Mouse (Mus musculus) induced T-regulatory cell, adult 2 months (primary cell): ENCODE data around the gene Spa17.

Experiments
- DNase-seq: peaks from one replicate; pipeline ENCODE4 v3.0.0-alpha.2; 2012; ENCODE audit warnings: low read depth

The Spa17 gene

DNA sequence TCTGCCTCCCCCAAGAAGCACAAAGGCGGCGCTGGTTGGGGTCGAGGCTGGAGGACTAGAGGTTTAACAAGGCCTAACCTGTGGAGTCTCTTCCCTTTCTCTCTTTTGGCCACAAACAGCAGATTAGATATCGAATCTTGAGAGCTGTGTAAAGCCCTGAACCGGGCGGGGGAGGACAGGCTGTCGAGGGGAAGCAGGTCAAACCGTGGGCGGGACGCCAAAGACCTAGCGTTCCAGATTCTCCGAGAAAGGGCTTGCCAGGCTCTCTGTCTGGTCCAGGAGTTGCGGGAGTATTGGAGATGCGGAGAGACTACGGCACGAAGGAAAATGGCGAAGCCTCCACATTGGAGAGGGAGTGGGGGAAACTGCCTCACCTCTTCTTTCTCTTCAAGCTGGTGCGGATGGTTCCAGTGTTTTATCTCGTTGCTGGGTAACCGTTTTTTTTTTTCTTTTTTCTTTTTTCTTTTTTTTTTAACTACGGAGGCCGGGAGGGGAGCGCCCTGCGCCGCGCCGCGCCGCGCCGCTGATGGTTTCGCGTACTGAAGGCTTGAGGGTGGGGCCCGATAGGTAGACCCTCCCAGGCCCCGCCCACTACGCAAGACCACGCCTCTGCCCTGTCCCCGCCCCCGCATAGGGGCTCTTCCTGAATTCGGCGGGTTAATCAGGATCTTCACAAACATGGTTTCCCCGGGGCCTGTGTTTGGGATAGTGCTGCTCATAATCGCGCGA lies at the start of gene Spa17:
Gene Spa17 (minus strand): TSS at position 541 of the 729 bp plus-strand sequence.
- DNase-seq: peak; percentile 95

DNA sequence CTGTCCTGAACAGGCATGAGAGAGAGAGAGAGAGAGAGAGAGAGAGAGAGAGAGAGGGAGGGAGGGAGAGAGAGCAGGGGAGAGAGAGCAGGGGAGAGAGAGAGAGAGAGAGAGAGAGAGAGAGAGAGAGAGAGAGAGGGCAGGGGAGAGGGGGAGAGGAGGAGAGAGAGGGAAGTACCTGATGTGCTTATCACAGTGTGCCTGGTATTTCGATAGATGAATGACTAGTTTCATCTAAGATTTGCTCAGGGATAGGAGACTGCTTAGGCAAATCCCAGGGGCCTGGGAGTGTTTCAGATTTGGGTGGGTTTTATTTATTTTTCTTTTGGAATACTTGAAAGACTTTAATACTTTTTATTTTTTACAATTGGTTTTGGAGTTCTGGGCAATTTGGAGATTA lies 49.7 kb upstream of the Spa17 start:
- DNase-seq: no peak

DNA sequence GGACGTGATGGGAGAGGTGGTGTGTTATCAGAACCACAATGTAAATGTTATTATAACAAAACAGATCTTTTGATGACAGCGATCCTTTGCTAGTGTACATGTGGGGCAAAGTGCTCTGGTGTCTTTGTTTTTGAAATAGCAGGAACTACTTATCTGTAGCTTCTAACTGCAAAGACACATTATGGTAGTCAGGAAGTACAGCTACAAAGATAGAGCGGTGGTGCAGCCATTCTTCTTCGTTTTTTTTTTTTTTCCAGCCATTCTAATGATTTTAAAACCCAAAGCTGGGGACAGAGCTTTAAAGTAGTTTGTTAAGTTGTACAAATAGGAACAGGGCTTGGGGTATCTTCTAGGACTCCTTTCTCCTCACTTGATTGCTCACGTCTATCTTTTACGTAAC lies 45.9 kb upstream of the Spa17 start:
- DNase-seq: no peak

DNA sequence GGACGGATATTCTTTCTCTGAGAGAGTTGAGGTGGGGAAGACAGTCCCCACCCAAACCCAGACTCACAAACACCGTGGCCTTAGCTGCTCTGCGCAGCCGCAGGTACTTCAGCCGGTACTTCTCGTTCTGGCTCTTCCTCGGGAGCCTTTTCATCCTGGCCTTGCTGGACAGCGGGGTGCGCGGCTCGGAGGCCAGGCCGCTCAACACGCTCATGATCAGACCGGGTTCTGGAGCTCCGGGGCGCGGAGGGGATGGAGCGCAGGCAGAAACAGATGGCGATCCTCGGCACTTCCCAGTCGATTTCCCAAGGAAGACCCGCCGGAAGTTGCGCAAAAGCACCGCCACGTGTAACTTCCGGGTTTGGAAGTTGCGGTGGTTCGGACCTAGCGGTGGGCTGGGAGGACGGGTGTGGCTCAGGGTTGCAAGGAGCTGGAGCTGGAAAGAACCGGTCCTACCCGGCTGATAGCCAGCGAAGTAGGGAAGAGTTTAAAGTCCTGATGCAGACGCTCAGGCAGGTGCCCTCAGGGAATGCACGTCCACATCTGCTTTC lies 43.5 kb upstream of the Spa17 start, which contains the start of gene Tbrg1:
Gene Tbrg1 (minus strand): TSS at position 382 of the 551 bp plus-strand sequence.
- peak; percentile 74 for DNase-seq

DNA sequence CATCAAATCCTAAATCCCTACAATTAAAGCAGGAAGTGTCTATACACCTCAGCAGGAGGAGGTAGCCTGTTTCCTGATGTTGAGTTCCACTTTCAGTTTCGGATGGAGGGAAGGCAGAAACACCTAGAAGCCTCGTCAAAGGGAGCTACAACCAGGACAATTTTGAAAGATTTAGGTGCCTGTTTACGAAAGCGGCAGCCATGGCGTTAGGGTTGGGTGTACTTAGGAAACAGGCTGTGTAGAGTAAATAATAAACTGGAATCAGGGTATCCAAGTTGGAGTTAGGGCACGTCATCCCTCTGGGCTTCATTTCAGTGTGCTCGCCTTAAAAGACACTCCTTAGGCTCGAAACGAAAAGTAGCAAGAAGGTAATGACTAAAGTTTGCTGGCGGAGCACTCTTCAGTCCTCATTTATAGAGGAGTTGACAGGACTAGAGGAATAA lies 42.9 kb upstream of the Spa17 start:
- peak; percentile 89 for DNase-seq

DNA sequence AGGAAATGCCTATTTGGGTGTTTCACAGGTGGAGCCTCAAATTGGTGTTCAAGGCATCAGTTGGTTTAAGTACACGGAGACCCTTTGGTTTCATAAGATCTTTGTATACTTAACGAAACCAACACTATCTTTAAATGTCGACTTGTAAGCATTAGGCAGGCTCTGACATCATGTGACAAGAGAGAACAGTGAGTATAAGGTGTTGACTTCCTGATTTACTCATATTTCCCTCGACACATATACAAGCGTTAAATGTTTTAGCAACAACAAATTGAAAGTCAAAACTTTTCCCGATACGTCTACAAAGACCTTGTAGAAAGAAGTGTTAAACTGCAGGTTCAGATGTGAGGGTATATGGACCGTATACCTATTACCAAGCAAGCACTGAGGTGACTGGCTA lies 42.4 kb upstream of the Spa17 start:
- peak; percentile 74 for DNase-seq

DNA sequence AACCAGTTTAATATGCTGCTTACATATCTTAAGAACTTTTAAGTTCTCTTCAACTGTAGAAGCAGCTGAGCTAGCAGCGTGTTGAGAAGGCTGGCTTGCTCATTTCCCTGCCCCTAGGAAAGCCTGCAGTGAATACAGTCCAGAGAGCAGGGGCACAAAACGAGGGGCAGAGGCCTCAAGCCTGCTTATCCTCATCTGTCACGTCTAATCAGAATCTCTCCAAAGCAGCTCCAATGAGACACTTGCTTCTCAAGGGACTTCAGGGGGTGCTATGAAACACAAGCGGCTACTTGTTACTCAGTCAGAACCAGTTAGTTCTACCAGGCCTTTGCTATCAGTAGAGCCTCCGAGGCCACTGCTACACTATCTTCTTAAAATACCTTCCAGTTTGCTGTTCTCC lies 40.3 kb upstream of the Spa17 start:
- DNase-seq: no peak

DNA sequence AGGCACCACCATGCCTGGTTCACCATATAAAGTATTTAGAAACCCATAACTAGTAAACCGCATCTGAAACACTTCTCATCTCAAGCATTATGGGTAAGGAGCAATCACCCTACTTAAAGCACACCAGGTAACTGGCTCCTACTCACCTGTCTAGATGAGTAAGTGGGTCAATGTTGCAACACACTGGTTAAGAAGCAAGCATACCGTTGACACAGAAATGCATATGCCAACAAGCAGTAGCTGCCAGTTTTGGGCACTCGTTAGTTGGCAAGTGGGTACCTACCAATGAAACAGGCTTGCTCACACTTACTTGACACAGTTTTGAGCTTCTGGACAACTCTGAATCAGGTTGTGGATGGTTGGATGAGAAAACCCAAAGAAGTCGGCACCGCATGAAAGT lies 37.1 kb upstream of the Spa17 start:
- DNase-seq: no peak

DNA sequence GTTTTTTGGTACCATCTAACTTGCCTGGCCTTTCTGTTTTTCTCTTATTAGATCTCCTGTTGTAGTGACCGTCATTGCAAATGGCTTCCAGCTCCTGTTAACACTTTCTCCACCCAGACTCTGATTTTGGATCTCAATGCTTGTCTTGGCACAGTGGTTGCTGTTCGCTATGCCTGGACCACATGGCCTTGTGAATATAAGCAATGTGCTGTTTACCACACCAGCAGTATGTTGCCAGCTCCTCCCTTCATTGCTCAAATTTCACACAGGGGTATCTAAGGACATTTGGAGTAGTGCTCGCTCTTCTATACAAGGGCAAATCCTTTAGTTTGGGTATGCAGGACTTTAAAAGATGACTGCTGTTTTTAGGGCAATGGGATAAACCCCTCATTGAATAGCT lies 32.7 kb upstream of the Spa17 start:
- no peak for DNase-seq

DNA sequence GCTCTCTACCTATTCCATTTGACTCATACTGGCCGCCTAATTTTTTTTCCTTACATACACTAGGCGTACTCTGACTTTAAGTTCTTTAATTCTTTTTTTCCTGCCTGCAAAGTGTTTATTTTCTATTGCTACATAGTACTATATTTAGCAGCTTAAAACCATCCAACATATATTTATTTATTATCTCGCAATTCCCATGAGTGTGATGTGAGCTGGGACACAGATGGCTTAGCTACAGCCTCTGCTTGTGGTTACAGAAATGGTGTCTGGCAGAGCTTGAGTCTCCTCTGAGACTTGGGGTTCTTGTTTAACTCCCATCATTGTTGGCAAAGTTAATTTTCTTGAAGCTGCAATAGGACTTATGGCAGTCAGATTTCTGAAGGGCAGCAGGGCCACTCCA lies 25.2 kb upstream of the Spa17 start:
- DNase-seq: no peak

DNA sequence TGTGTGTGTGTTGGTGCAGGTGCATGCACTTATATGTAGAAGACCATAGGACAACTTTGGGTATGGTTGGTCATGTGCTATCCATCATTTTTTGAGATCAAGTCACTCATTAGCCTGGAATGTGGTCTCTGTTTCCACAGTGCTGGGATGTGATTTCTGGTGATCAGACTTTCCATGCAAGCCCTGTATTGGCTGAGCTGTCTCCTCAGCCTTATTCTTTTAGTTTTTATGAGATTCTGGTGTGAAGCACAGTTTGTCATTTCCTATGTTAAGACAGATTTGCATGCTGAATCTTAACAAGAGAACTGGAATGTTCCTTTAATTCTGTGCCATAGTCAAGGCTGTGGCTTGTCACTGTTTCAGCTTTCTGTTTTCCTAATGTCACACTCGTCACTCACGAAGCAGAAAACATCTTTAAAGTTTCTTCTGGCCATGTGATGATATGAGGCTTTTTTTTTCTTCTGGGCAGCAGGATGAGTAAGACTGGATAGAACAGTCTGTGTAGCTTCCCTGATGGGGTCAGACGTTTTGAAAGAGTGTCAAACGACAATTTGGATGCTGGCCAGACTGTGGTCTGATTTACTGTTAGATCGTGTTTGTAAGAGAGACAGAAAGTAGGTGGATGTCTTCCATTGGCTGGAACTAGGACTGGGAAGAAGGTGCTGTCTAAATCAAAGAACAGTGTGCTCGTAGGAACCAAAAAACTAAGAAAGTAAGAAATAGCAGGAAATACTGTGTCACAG lies 23.4 kb upstream of the Spa17 start:
- DNase-seq: no peak

DNA sequence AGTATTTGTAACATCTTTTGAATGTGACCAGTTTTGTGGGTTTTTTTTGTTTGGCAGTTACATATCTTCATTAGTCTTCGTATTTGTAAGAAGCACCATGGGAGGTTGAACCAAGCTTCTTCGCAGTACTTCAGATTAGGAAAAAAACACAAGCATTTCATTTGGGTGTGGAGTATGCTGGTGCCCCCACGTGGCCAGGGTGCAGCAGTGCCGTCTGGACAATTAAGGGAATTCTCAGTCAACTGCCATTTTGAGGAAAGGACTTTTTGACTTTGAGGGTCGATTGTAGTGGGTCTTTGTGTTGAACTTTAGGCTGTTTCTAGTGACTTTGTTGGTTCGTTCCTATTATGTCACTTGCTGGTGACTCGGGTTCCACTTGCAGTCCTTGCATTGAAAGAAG lies 22.8 kb upstream of the Spa17 start:
- peak; percentile 49 for DNase-seq

DNA sequence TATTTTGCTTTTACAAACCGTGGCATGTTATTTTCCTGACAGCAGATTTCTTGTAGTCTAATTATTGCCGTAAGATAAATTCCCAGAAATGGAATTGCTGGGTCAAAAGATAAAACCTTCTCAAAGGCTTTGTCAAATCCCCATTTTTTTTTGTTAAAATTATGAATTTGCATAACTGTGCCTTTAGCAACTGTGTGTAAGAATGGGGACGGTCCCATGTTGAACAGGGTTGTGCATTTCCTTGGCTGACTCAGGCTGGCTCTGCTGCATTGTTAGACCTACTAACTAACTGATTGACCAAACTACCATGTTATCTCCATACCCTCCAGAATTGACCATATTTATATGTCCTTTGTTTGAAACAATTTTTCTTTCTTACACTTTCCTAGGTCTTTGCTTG lies 20.7 kb upstream of the Spa17 start:
- DNase-seq: no peak

DNA sequence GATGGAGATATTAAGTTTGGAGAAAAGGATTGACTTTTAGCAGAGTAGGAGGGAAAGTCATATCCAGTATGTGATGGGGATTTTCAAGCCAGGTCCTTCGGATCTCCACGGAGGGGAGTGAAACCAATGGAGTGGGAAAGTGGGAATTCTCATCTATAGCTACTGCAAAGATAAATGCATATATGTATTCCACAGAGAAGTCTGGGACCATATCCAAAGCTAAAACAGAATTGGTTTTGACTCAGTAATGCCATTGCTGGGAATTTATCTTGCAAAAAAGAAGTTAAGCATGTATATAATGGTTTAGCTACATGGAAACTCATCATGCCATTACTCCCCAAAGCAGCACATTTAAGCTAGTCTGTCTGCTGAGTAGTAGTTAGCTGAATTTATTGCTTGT lies 18.8 kb upstream of the Spa17 start:
- no peak for DNase-seq

DNA sequence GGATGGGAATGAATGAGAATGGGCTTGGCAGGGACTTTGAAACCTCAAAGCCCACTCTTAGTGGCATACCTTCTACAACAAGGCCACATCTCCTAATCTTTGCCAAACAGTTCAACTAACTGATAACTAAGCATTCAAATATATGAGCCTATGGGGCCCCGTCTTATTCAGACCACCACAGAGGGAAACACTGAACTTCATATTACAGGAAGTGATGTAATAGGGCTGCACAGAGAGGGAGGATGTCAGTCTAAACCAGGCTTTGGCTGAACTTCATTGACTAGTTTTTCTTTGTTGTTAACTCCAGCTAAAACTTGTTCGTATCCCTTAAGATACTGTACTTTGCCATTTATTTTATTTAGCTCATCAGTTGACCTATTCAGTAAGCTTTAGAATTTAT lies 16.4 kb upstream of the Spa17 start:
- no peak for DNase-seq

DNA sequence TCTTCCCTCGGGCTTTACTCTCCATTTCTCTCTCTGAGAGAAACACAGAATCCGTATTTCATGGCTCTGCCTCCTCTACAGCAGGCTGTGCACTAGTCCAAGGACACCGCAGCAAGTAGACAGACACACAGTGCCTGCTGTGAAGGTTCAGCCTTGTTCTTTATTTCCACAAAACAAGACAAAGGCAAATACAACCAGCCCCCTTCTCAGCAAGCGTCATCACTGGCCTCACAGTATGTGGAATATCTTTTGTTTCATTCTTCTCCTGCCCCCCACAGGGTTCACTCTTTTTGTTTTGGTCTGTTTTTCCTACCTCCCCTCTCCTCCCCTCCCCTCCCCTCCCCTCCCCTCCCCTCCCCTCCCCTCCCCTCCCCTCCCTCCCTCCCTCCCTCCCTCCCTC lies 15.1 kb upstream of the Spa17 start:
- DNase-seq: no peak

DNA sequence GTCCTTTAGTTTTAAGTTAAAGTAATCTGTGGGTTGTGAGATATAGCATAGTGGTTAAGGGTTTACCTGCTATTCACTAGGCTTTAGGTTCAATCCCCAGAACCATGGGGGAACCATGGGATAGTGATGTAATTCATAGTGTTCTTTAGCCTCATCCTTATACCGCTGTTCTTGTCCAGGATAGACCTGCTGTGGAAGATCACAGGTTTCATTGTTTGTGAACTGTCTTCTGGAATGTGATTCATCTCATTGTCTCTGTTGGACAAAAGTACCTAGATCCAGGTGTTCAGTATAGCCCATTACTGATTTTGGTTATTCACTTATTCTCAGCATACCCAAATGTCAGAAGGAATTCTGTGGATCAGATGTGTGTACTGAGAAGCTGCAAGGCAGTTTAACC lies 13.7 kb upstream of the Spa17 start:
- DNase-seq: no peak

DNA sequence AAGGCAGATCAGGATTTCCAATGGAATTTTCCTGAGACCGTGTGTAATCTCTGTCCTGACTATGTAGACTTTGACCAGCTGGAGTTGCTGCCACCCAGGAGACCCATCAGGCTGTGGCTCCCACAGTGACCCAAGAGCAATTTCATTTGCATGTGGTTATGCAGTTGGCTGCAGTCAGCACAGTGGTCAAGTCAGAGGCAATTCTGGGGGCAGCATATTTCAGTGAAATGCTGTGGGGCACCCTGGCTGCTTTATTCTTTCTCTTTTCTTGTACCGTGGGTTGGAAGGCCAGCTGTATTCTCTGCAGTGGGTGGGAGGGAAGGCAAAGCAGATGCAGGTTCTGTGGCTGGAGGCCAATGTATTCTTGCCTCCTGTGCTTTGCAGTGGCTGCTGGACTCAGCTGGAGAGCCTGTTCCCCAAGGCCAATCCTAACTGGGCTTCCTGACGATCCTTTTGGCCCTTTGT lies 12.6 kb upstream of the Spa17 start:
- no peak for DNase-seq

DNA sequence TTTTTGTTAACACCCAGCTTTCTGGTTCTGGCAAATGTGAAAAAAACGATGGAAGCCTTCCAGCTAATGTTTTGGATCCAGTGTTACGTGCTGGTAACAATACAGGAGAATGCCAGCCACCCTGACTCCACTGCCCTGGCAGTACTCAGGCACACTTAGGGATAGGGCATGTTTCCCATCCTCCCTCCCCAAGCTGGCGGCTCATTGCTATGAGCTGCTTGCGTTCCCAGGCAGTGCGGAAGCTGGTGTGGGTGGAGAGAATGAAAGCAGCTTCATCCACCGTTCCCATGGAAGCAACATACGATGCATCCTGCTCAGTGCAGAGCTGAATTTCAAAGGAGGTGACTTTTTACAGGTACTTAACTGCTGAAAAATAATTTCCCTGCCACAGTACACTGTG lies 12.1 kb upstream of the Spa17 start:
- DNase-seq: no peak

DNA sequence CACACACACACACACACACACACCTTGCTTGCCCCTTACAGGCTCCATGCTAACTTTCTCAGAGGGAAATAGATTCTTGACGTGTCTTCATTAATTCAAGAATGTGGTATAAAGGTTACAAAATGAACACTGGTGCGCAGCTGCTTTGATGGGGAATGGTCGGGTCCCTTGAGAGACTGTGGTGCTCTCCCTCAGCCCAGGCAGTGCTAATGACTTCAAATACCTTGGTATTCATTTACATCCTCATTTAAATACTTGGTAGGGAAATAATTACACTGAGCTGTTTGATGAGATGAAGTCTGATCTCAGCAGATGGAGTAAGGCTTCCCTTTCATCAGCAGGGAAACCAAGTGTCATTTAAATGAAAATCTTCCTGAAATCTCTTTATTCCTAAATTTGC lies 11.6 kb upstream of the Spa17 start:
- no peak for DNase-seq

DNA sequence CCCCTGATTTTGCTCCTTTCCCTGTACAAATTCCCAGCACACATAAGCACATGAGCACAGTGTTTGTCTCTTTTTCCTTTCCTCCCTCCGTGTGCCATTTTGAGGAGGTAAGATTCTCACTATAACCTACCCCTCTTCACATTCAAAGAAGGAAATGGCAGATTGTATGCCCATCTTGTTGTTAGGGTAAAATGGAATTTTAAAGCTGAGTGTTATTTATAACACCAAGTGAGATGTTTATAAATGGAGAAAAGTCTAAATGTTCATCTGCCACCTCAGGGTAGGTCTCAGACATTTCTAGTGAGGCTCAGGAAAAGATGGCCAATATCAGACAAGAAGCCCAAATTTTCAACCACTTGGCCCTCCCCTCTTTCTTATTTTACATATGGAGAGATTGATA lies 11.0 kb upstream of the Spa17 start:
- no peak for DNase-seq

DNA sequence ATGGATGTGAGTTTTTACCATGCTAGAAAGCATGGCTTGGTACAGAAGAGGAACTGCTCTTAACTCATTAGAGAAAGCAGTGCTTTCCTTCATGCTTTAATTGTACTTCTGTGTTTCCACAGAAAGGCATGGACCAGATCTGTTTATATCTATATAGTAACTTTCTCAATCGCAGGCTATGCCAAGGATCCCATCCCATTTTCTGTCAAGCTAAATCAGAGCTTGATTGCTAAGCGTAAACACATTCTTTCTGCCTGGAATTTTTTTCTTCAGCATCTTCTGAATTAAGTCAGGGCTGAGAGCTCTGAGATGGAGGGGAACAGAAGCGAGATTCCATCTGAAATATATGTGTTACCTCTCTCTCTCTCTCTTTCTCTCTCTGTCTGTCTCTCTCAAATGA lies 10.5 kb upstream of the Spa17 start:
- DNase-seq: no peak

DNA sequence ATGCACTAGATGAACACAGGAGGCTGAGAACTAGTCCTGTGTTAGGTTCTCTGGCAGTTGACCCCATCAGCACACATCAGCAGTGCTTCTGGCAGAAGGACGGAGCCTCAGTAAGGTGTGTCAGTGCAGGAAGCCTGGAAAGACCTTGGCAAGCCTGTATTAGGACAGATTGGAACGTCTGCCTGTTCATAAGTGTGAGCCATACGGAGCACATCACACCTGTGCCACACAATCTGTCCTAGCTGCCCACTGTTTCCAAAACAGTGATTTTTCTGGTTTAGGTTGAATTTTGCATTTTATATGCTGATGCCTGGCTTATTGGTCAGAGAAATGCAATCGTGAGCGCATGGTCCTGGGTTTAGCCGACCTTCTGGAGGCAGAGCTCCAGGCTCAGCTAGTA lies 7.8 kb upstream of the Spa17 start:
- no peak for DNase-seq
